Mouse (Mus musculus) brain, embryonic 14.5 days (tissue): ENCODE measurements around the gene Sos2. TPM values are rescaled to one million over a fixed set of nuclear protein-coding genes. Genes with fewer than 3 reads are reported as not detected.
"Not testable (repeated sequence)": the region's sequence is repeated elsewhere in the genome, so short reads cannot be mapped to it uniquely, and the experiment has no call there.

Experiments
- DNase-seq: peaks from one replicate; pipeline ENCODE4 v3.0.0-alpha.2; 2011; ENCODE audit warnings: low read depth
- CTCF ChIP-seq: fragments of 200-500 bp; IDR thresholded peaks from 2 replicates; pipeline ENCODE4 v1.5.1; 2012; ENCODE audit warnings: inconsistent platforms, mild to moderate bottlenecking, moderate library complexity, borderline replicate concordance; ENCODE audit not compliant: insufficient read depth, insufficient read length; ENCODE audit errors: extremely low read depth
- POLR2A ChIP-seq: fragments of 200-500 bp; IDR thresholded peaks from 2 replicates; pipeline ENCODE4 v1.6.1; 2012; ENCODE audit warnings: mild to moderate bottlenecking, inconsistent platforms, borderline replicate concordance; ENCODE audit not compliant: poor library complexity, insufficient read depth, insufficient read length, severe bottlenecking; ENCODE audit errors: extremely low read depth
- polyA plus RNA-seq: library from polyadenylated mRNA; depleted of rRNA; stranded (reverse); fragments of >200 nt; gene quantifications from 2 replicates; pipeline ENCODE4 v1.2.3, GENCODE M21; 2012

Gene Sos2
- polyA plus RNA-seq, 1 experiment = 41.8 TPM

- no peak for TF ChIP-seq POLR2A
- TF ChIP-seq CTCF = no peak
Measured at GRCm38 (mm10) chr12:69649511-69649910, 32.1 kb downstream of the Sos2 start.

GRCm38 (mm10) chr12:69645821-69646616, 35.6 kb downstream of the Sos2 start:
- DNase-seq = no peak

More at GRCm38 (mm10) chr12:69649511-69649910, 32.1 kb downstream of the Sos2 start:
- no peak for DNase-seq

GRCm38 (mm10) chr12:69644877-69645276, 36.8 kb downstream of the Sos2 start:
- peak; percentile 71 for DNase-seq
- TF ChIP-seq POLR2A (no peak), CTCF (no peak)

More at GRCm38 (mm10) chr12:69645821-69646616, 35.6 kb downstream of the Sos2 start:
- no peak for TF ChIP-seq CTCF

GRCm38 (mm10) chr12:69642877-69643276, 38.8 kb downstream of the Sos2 start:
- no peak for DNase-seq
- TF ChIP-seq POLR2A (no peak), CTCF (no peak)

GRCm38 (mm10) chr12:69634761-69635160, 46.9 kb downstream of the Sos2 start:
- TF ChIP-seq CTCF (peak; percentile 42; the same call in 1 of the 2 replicates), POLR2A (no peak)
- peak; percentile 54 for DNase-seq

DNA sequence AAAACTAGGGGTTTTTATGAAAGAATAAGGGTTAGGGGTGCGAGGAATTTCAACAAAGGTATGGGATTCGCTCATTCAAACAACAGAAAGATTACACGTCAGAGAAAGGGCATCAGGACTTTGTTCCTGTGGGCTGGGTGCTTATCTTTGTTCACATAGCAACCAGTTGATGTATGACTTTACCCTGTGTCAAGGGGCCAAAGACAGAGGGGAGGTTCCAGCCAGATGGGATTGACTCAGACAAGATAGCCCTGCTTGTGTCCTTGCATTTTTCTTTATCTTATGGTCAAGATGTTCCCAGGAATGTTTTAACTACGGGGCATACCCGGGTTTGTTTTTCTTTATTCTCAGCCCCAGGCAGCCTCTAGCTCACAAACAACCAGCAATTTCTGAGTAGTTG, 63.1 kb downstream of the Sos2 start:
- not testable (repeated sequence) for DNase-seq

- TF ChIP-seq POLR2A (no peak), CTCF (no peak)
- no peak for DNase-seq
Measured at GRCm38 (mm10) chr12:69604367-69604766, 77.3 kb downstream of the Sos2 start.

- TF ChIP-seq CTCF (no peak), POLR2A (no peak)
Measured at GRCm38 (mm10) chr12:69597446-69597845, 84.2 kb downstream of the Sos2 start.

GRCm38 (mm10) chr12:69593130-69593529, 88.5 kb downstream of the Sos2 start:
- DNase-seq = no peak
- TF ChIP-seq POLR2A (no peak), CTCF (no peak)

More at GRCm38 (mm10) chr12:69597446-69597845, 84.2 kb downstream of the Sos2 start:
- no peak for DNase-seq

DNA sequence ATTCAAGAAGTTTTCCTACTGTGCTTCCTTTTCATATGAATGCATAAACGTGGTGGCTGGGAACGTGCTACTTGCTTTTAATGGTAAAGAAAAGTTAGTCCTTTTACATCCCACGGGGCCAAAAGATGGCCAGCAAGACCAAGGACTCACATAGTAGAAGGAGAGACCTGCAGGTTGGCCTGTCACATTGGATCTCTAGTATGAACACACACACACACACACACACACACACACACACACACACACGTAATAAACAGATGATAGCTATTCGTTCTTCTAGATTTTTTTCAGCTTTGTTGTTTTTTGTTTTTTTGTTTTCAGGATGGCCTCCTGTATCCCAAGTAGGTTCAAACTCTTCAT, 98.4 kb downstream of the Sos2 start:
- DNase-seq = no peak
- no peak for TF ChIP-seq POLR2A
- no peak for TF ChIP-seq CTCF

DNA sequence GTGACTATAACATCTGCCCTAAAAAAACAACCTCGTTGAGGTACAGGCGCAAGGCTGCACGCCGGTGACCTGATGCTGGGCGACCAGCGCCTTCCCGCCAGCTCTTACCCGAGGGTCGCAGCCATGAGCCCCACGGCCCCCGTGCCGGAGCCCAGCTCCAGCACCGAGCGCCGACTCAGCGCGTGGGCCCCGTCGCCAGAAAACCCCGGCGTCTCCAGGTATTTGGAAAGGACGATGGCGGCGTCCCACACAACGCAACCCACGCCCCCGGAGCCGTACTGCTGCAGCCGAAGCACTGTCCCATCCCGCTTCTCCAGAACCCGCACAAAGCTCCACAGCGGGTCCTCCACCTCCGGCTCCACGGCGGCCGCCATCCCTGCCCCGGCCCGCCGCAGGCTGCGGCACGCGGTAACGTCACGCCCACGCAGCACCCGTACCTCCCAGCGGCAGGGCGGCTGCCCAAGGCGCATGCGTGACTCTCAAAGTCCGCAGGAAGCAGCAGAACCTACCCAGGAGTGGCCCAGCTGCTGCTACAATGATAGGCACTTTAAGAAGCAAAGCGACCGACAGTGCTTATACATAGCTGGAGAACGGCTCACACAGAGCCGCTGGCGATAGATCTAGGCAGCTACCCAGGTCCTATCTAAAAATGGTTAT, 98.9 kb downstream of the Sos2 start, which contains the start of gene Vcpkmt:
Vcpkmt (minus strand) TSS at position 416 of the 657 bp plus-strand sequence.
- peak; percentile 97 for DNase-seq
- TF ChIP-seq CTCF = no peak
- peak; percentile 98 for TF ChIP-seq POLR2A

- TF ChIP-seq POLR2A (no peak), CTCF (no peak)
- no peak for DNase-seq
Measured at GRCm38 (mm10) chr12:69582216-69582612, 99.4 kb downstream of the Sos2 start.
